Mouse (Mus musculus) MEL (cell line): Measurements from ENCODE around the gene Rpl26. TPM values are rescaled to one million over a fixed set of nuclear protein-coding genes. Genes with fewer than 3 reads are reported as not detected.

Experiments
- DNase-seq: peaks from one replicate; pipeline ENCODE4 v3.0.0; 2011; ENCODE audit warnings: low read depth, low spot score
- H3K27ac ChIP-seq: 2 replicates; pipeline ENCODE4 v1.5.1; 2012; ENCODE audit warnings: low read depth, mild to moderate bottlenecking, control low read depth, low read length, moderate library complexity; ENCODE audit not compliant: control insufficient read depth
- H3K27me3 ChIP-seq, 2 experiments: fragments of 150-350 bp in 1 of 2; sonication (generic) in 1 of 2; 2 replicates each; pipeline ENCODE4 v1.6.1; 2012; ENCODE audit warnings: low read length in 2 of 2, mild to moderate bottlenecking in 2 of 2, improper control_type of control experiment in 1 of 2, moderate library complexity in 1 of 2; ENCODE audit not compliant: insufficient read depth in 2 of 2, control insufficient read depth in 1 of 2
- H3K36me3 ChIP-seq, 2 experiments: 2 replicates each; pipeline ENCODE4 v1.6.1; 2012 to 2014; ENCODE audit warnings: low read length in 2 of 2, improper control_type of control experiment in 1 of 2, inconsistent platforms in 1 of 2, mild to moderate bottlenecking in 1 of 2; ENCODE audit not compliant: insufficient read depth in 2 of 2, control insufficient read depth in 1 of 2
- H3K4me1 ChIP-seq, 2 experiments: fragments of 150-350 bp in 1 of 2; sonication (generic) in 1 of 2; 2 replicates each; pipeline ENCODE4 v1.6.1; 2012; ENCODE audit warnings: low read length in 2 of 2, improper control_type of control experiment in 1 of 2, mild to moderate bottlenecking in 1 of 2; ENCODE audit not compliant: insufficient read depth in 2 of 2, control insufficient read depth in 1 of 2
- H3K4me3 ChIP-seq, 2 experiments: fragments of 150-350 bp in 1 of 2; sonication (generic) in 1 of 2; 2 replicates each; pipeline ENCODE4 v1.5.1; 2012; ENCODE audit warnings: low read depth in 2 of 2, low read length in 2 of 2, mild to moderate bottlenecking in 2 of 2, moderate library complexity in 2 of 2, control low read depth in 1 of 2, improper control_type of control experiment in 1 of 2; ENCODE audit not compliant: control insufficient read depth in 1 of 2, insufficient read depth in 1 of 2
- H3K79me2 ChIP-seq: 2 replicates; pipeline ENCODE4 v1.6.1; 2012; ENCODE audit warnings: mild to moderate bottlenecking, low read length, moderate library complexity; ENCODE audit not compliant: control insufficient read depth, poor library complexity, insufficient read depth
- H3K9ac ChIP-seq: 2 replicates; pipeline ENCODE4 v1.6.1; 2012; ENCODE audit warnings: low read depth, mild to moderate bottlenecking, control low read depth, low read length, moderate library complexity; ENCODE audit not compliant: control insufficient read depth, poor library complexity, severe bottlenecking
- H3K9me3 ChIP-seq: fragments of 150-350 bp; sonication (generic); replicated peaks from 2 replicates; pipeline ENCODE4 v1.6.1; 2012; ENCODE audit warnings: mild to moderate bottlenecking, low read length, improper control_type of control experiment, moderate library complexity; ENCODE audit not compliant: insufficient read depth
- CHD1 ChIP-seq: IDR thresholded peaks from 2 replicates; pipeline ENCODE4 v1.6.1; 2012; ENCODE audit warnings: low read depth, mild to moderate bottlenecking, inconsistent platforms, low read length, improper control_type of control experiment
- CHD2 ChIP-seq: IDR thresholded peaks from 2 replicates; pipeline ENCODE4 v1.6.1; 2011; ENCODE audit warnings: low read length, improper control_type of control experiment
- CTCF ChIP-seq, 3 experiments: IDR thresholded peaks in 2 of 3; conservative IDR thresholded peaks in 1 of 3; 2 replicates each; pipeline ENCODE4 v1.5.1; 2011 to 2012; ENCODE audit warnings: low read length in 3 of 3, low read depth in 2 of 3, mild to moderate bottlenecking in 2 of 3, improper control_type of control experiment in 1 of 3, inconsistent platforms in 1 of 3, mixed read lengths in 1 of 3, moderate library complexity in 1 of 3; ENCODE audit not compliant: control insufficient read depth in 1 of 3, insufficient read depth in 1 of 3, poor library complexity in 1 of 3, severe bottlenecking in 1 of 3
- E2F4 ChIP-seq: IDR thresholded peaks from 2 replicates; pipeline ENCODE4 v1.6.1; 2011; ENCODE audit warnings: low read depth, low read length, improper control_type of control experiment, borderline replicate concordance
- ELF1 ChIP-seq: IDR thresholded peaks from 2 replicates; pipeline ENCODE4 v1.6.1; 2014; ENCODE audit warnings: low read depth, mild to moderate bottlenecking, inconsistent platforms, low read length, improper control_type of control experiment, moderate library complexity
- GATA1 ChIP-seq: IDR thresholded peaks from 2 replicates; pipeline ENCODE4 v1.6.1; 2011; ENCODE audit warnings: low read depth, low read length, improper control_type of control experiment
- HCFC1 ChIP-seq: IDR thresholded peaks from 2 replicates; pipeline ENCODE4 v1.6.1; 2012; ENCODE audit warnings: low read depth, mild to moderate bottlenecking, inconsistent platforms, low read length, improper control_type of control experiment, moderate library complexity
- JUND ChIP-seq: IDR thresholded peaks from 2 replicates; pipeline ENCODE4 v1.6.1; 2011; ENCODE audit warnings: low read depth, mild to moderate bottlenecking, improper control_type of control experiment, low read length
- KAT2A ChIP-seq: conservative IDR thresholded peaks from 2 replicates; pipeline ENCODE4 v1.6.1; 2012; ENCODE audit warnings: low read depth, low read length, improper control_type of control experiment, inconsistent platforms
- MAX ChIP-seq: IDR thresholded peaks from 2 replicates; pipeline ENCODE4 v1.6.1; 2011; ENCODE audit warnings: low read length, improper control_type of control experiment
- MAZ ChIP-seq: IDR thresholded peaks from 2 replicates; pipeline ENCODE4 v1.6.1; 2012; ENCODE audit warnings: low read depth, mild to moderate bottlenecking, inconsistent platforms, low read length, improper control_type of control experiment
- POLR2A ChIP-seq, 2 experiments: IDR thresholded peaks; 2 replicates each; pipeline ENCODE4 v1.6.1; 2011 to 2012; ENCODE audit warnings: low read length in 2 of 2, mild to moderate bottlenecking in 2 of 2, control low read depth in 1 of 2, improper control_type of control experiment in 1 of 2, low read depth in 1 of 2, moderate library complexity in 1 of 2; ENCODE audit not compliant: control insufficient read depth in 1 of 2, insufficient read depth in 1 of 2, poor library complexity in 1 of 2
- POLR2AphosphoS2 ChIP-seq: IDR thresholded peaks from 2 replicates; pipeline ENCODE4 v1.6.1; 2011; ENCODE audit warnings: low read length, improper control_type of control experiment
- RAD21 ChIP-seq: IDR thresholded peaks from 2 replicates; pipeline ENCODE4 v1.6.1; 2011; ENCODE audit warnings: mild to moderate bottlenecking, low read depth, low read length, improper control_type of control experiment
- RCOR1 ChIP-seq: IDR thresholded peaks from 2 replicates; pipeline ENCODE4 v1.6.1; 2012; ENCODE audit warnings: low read depth, mild to moderate bottlenecking, inconsistent platforms, low read length, improper control_type of control experiment
- TCF12 ChIP-seq: IDR thresholded peaks from 2 replicates; pipeline ENCODE4 v1.6.1; 2014; ENCODE audit warnings: low read depth, mild to moderate bottlenecking, inconsistent platforms, low read length, improper control_type of control experiment, moderate library complexity
- UBTF ChIP-seq: IDR thresholded peaks from 2 replicates; pipeline ENCODE4 v1.6.1; 2012; ENCODE audit warnings: low read depth, mild to moderate bottlenecking, inconsistent platforms, low read length, improper control_type of control experiment, moderate library complexity, borderline replicate concordance; ENCODE audit not compliant: insufficient read depth
- ZKSCAN1 ChIP-seq: IDR thresholded peaks from 2 replicates; pipeline ENCODE4 v1.6.1; 2012; ENCODE audit warnings: low read depth, mild to moderate bottlenecking, inconsistent platforms, low read length, improper control_type of control experiment, moderate library complexity
- ZMIZ1 ChIP-seq: IDR thresholded peaks from 2 replicates; pipeline ENCODE4 v1.6.1; 2012; ENCODE audit warnings: low read depth, mild to moderate bottlenecking, inconsistent platforms, low read length, improper control_type of control experiment, moderate library complexity
- ZNF384 ChIP-seq: IDR thresholded peaks from 2 replicates; pipeline ENCODE4 v1.6.1; 2012; ENCODE audit warnings: low read depth, mild to moderate bottlenecking, inconsistent platforms, low read length, improper control_type of control experiment
- polyA plus RNA-seq, 2 experiments: library from polyadenylated mRNA; stranded (reverse) in 1 of 2; unstranded in 1 of 2; fragments of >175 nt in 1 of 2; fragments of >200 nt in 1 of 2; gene quantifications; 2 replicates each; pipeline versions ENCODE4 v1.2.1 to v1.2.4; 2012; ENCODE audit warnings: low replicate concordance in 2 of 2, low read depth in 1 of 2; ENCODE audit not compliant: insufficient read length in 2 of 2, insufficient read depth in 1 of 2, missing spikeins in 1 of 2
- total RNA-seq: library from RNA; depleted of rRNA; stranded (reverse); fragments of 300-350 nt; gene quantifications from 2 replicates; pipeline ENCODE4 v1.2.3, GENCODE M21; 2012

Rpl26 gene
- total and polyA plus RNA-seq, 3 experiments = 3,167 to 5,512 TPM; not detected in 1

DNA sequence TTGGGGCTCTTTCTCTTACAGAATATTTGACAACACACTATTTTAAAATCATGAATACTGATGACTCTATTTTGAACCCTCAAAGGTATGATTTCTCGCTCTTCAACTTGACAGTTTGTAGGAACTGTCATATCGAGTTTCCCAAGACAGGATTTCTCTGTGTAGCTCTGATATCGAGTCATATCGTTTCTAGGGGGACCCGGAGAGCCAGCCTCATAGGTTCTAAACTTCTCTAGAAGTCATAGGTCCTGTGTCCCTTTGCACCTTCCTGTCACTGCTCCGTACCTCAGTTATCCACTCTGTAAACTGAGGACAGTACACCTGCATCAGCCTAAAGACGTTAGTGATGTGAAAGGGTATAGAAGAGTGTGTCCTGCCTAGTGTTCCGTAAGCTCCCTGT, 1.6 kb upstream of the Rpl26 start (continued):
- TF ChIP-seq POLR2A (IDR thresholded peaks at IDR 0.05; ENCODE audit: control insufficient read depth in 1 of 2, insufficient read depth in 1 of 2, low read depth in 1 of 2, low read length in 2 of 2, poor library complexity in 1 of 2) = peak in 1 of 2 experiments; percentile 67; a peak in 2 of 4 replicates
- TF ChIP-seq GATA1 = peak; percentile 87
- TF ChIP-seq CHD1 = no peak
- TF ChIP-seq RCOR1 = peak; percentile 70
- TF ChIP-seq E2F4 = no peak
- TF ChIP-seq MAX = no peak
- no peak for TF ChIP-seq MAZ
- TF ChIP-seq ZKSCAN1 = no peak
- TF ChIP-seq TCF12 = peak; percentile 62; the same call in 1 of the 2 replicates
- no peak for TF ChIP-seq POLR2AphosphoS2
- no peak for TF ChIP-seq JUND
- TF ChIP-seq ELF1 = no peak
- TF ChIP-seq RAD21 = no peak
- TF ChIP-seq, all 39 proteins: peak for 13

DNA sequence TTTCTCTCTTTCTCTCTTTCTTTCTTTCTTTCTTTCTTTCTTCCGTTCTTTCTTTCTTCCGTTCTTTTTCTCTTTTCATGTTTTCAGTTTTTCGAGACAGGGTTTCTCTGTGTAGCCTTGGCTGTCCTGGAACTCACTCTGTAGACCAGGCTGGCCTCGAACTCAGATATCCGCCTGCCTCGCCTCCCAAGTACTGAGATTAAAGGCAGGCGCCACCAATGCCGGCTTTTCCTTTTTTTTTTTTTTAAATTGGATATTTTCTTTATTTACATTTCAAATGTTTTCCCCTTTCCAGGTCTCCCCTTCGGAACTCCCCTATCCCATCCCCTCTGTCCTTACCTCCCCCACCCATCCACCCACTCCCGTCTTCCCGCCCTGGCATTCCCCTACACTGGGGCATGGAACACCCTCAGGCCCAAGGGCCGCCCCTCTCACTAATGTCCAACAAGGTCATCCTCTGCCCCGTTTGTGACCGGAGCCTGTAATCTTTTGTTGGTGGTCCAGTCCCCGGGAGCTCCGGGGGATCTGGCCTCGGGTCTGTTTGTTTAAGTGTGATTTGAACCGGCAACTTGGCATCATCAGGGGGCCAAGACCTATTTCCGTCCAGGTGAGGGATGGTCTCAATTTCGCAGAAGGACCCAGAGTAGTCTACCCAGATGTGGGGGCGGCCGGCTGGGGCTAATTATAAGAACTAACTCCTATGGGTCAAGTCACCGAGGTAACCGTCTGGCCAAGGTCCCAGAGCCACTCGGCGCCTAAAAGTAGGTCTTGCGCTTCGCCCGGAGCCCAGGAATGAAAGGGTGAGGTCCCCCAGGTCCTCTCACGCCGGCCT, 648 bp upstream of the Rpl26 start:
- Histone ChIP-seq H3K79me2 (peaks cover 22% of the 10 kb centered on the region), H3K4me3 (peak overlapping the region; percentile 55 to 64), H3K36me3 (peaks cover 25 to 50% of the 10 kb centered on the region in 2 experiments), H3K9ac (peak overlapping the region; percentile 70), H3K27me3 (no peaks in the 10 kb centered on the region), H3K27ac (peak overlapping the region; percentile 70), H3K9me3 (no peaks in the 10 kb centered on the region), H3K4me1 (peaks cover 3 to 49% of the 10 kb centered on the region in 2 experiments; a peak in 2 of 4 replicates)
- DNase-seq = peak; percentile 59
- TF ChIP-seq HCFC1 = no peak
- no peak for TF ChIP-seq MAZ
- no peak for TF ChIP-seq ELF1
- no peak for TF ChIP-seq CHD2
- peak; percentile 84 for TF ChIP-seq ZNF384
- no peak for TF ChIP-seq CTCF (IDR thresholded peaks at IDR 0.05 in 2 of 3, conservative IDR thresholded peaks at IDR 0.05 in 1 of 3; ENCODE audit: control insufficient read depth in 1 of 3, insufficient read depth in 1 of 3, low read depth in 2 of 3, low read length in 3 of 3, poor library complexity in 1 of 3, severe bottlenecking in 1 of 3)
- TF ChIP-seq KAT2A = no peak
- 0 out of 2 replicates have a peak, but pooled peaks have one; percentile 24 for TF ChIP-seq UBTF
- TF ChIP-seq ZMIZ1 = peak; percentile 7; the same call in 1 of the 2 replicates
